Mouse (Mus musculus): ENCODE results near the gene Acod1. TPM values are rescaled to one million over a fixed set of nuclear protein-coding genes. Genes with fewer than 3 reads are reported as not detected.

Acod1 gene
- total RNA-seq (2021), result not detected

GRCm38 (mm10) chr14:103046677-103047076 is at the start of gene Acod1:
Acod1 (plus strand) TSS chr14:103046977.
- no peak for DNase-seq
- intact Hi-C loops (cut with DNase I), result no loop called here

- intact Hi-C loops (cut with DNase I), result no loop called here
- DNase-seq, result no peak
Measured at GRCm38 (mm10) chr14:103007737-103008136, 39.0 kb upstream of the Acod1 start.

- intact Hi-C loops (cut with DNase I), result loop anchor here (1.0 to 2.0 kb wide), 3 partner anchors 40 to 525 kb away; no protein-coding TSS in a partner anchor
Measured at GRCm38 (mm10) chr14:103011782-103012181, 35.0 kb upstream of the Acod1 start.

DNA sequence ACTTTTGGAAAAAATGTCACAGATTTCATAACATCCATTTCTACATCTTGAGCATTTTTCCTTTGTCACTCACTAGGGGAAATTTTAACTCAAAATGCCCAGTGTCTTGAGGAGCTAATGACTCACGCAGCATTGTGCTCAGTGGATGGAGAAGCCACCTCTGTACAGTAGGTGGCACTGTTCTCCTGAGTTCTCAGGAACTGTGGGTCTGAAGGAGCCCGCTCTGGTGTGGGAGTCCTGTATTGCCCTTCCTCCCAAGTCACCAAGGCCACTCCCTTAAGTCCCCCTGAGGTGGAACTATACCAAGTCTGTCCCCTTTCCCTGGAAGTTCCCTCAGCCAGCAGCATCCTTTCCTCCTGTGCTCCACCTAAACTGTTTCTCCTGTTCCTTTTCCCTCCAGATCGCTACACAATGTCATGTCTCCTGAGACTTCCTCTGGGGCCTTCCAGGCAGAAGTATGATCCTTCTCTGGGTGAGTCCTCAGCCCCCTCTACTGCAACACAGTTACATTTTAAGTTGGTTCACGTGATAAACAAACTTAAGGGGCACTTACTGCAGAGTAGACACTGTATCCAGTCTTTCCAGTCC is 34.1 kb upstream of the Acod1 start:
- intact Hi-C loops (cut with DNase I), result loop anchor here (1.0 to 2.0 kb wide), 3 partner anchors 39 to 524 kb away; no protein-coding TSS in a partner anchor

More at GRCm38 (mm10) chr14:103011782-103012181, 35.0 kb upstream of the Acod1 start:
- peak; percentile 26 to 46 for DNase-seq

GRCm38 (mm10) chr14:103017009-103017408 is 29.8 kb upstream of the Acod1 start:
- intact Hi-C loops (cut with DNase I), result no loop called here
- no peak for DNase-seq

More for the DNA sequence above, 34.1 kb upstream of the Acod1 start:
- peak; percentile 66 to 77 for DNase-seq

DNA sequence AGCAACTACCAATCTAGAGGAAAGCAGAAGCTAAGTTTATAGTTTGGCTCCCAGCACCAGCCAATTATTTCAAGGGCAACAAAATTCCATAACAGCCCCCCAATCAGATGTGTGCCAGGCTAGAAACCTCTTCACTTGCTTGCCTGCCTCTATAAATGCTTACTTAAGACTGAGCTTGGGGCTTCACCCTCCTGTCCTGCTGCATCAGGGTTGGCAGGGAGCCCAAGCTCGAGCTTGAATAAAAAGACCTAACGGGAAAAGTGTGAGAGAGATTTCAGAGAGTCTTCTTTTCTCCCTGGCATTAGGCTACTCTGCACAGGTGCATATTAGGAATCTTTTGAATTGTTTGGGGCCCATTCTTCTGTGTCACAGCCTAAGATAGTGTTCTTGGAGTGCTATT is 26.7 kb upstream of the Acod1 start:
- intact Hi-C loops (cut with DNase I), result no loop called here
- DNase-seq, result peak; percentile 15 to 19

DNA sequence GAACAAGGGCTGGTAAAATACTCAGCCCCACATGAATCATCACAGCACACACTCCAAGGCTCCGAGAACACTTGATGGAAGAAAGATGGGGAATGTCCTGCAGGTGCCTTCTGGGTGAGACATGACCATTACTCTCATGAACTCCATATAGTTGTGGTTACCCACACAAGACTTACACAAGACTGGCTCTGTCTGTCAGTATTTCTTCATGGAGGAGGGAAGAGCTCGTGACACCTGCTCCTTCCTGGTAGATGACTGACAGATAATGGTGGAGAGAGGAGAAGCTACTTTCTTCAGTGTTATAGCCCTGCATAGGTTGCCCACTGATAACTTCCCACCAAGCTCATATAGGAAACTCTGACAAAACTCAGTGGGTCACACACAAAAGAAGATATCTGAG is 17.6 kb upstream of the Acod1 start:
- intact Hi-C loops (cut with DNase I), result no loop called here

GRCm38 (mm10) chr14:103033271-103033823 is 13.4 kb upstream of the Acod1 start:
- intact Hi-C loops (cut with DNase I), result no loop called here
- peak; percentile 23 to 34 for DNase-seq

More for the DNA sequence above, 17.6 kb upstream of the Acod1 start:
- no peak for DNase-seq

- intact Hi-C loops (cut with DNase I), result no loop called here
- DNase-seq, result no peak
Measured at GRCm38 (mm10) chr14:103034076-103034475, 12.7 kb upstream of the Acod1 start.

DNA sequence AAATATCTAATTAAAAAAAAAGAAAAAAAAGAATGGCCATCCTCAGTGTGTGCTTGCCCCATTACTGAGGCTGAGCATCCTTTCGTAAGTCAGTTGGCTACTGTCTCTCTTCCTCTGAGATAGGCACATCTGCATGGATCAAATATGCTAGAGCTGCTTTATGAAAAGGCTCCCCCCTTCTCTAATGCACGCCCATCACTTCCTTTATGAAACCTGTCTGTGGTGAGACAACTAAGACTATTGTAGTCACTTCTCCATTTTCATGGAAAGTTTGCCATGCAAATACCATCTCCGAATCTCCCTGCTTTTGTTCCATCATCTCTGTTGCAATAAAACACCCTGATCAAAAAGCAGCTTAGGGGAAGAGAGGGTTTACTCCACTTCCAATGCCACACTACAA is 9.8 kb upstream of the Acod1 start:
- intact Hi-C loops (cut with DNase I), result no loop called here
- peak; percentile 8 to 9 for DNase-seq

DNA sequence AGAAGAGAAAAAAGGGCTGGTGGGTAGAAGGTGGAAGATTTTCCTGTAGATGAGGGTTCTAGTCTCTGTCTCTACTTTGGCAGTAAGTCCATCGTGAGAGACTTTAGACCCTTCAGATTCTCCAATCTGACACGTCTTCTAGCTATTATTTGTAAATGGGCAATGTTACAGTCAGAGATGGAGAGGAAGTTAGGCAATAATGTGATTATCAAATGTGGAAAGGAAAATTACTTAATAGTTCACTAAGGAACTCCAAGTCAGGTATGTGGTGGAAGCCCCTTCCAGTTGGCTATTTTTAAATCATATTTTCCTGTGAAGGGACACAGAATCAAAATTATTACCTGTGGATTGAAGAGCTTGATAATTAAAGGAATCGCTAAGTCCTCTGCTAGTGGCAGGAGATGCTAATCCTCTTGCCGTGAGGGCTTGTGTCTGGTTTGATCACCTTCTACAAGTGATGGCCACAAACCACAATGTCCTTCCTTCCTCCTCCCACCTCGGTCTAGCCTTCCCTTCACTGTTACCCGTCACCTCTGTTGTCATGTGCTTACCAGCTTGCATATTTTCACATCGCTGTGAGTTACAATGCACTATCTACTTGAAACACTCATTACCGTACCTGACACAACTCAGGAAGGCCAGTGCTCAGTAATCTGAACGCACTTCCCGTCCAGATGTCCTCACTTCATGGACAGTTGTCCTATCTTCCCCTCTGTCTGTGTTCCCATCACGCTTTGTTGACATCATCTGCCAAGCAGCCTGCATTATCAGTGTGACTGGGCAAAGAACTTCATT is 1.7 kb downstream of the Acod1 start:
- intact Hi-C loops (cut with DNase I), result no loop called here
- no peak for DNase-seq

GRCm38 (mm10) chr14:103051159-103051769 is 4.5 kb downstream of the Acod1 start:
- intact Hi-C loops (cut with DNase I), result loop anchor here (1.0 kb wide), 1 partner anchor 39 kb away; no protein-coding TSS in a partner anchor
- DNase-seq, result peak; percentile 78 to 86

GRCm38 (mm10) chr14:103054731-103055130 is 8.0 kb downstream of the Acod1 start:
- no peak for DNase-seq
- intact Hi-C loops (cut with DNase I), result no loop called here

DNA sequence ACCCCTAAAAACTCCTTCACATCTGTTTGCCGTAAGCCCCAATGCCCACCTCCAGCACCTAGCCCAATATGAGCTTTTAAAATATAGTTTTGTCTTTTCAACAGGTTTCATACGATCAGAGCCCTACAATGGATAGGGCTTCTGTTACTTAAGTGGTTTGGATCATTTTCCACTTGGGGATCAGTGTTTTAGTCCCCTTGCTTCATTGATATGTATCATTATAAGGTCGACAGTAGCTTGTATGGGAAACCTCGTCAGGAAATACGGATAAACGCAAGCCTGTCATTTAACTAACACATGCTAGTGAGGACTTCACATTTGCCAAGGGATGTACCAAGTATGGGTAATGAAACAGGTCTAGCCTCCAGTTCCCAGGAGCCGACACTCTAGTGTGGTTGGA is 9.8 kb downstream of the Acod1 start:
- intact Hi-C loops (cut with DNase I), result no loop called here

DNA sequence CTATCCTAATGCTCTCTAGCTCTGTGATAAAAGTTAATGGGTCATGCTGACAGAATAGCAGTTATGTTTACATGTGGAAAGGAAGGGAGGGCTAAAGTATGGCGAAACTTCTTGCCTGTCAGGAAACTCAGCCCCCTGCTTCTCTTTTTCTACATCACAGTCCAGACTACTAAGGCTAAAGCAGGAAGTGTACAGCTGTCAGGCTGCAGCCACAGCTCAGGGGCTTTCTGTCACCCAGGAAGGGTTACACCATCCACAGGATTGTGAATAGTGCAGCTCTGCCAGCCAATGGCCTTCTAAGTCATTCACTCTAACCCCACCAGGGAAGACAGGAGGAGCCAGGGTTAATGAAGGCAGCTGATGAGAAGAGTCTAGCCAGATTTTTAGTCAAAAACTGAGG is 12.2 kb downstream of the Acod1 start:
- DNase-seq, result peak in 1 of 2 experiments; percentile 9
- intact Hi-C loops (cut with DNase I), result no loop called here

More for the DNA sequence above, 9.8 kb downstream of the Acod1 start:
- no peak for DNase-seq

DNA sequence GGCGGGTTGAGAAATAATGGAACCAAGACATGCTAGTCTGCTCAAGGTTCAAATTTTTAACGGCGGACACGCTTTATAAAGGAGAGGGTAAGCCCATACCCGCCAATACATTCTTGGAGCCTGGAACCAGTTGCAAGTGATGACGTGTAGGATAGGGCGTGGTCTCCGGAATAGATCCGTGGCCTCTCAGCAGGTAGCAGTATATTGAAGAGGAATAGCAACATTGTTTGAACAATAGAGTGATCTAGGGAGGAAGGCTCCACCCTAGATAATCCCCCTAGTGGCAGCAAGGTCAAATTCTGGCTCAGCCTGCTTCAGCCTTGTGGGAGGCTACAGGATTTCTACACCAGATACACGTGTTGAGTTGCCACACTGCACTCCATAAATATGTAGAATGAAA is 12.7 kb downstream of the Acod1 start:
- intact Hi-C loops (cut with DNase I), result no loop called here
- no peak for DNase-seq

DNA sequence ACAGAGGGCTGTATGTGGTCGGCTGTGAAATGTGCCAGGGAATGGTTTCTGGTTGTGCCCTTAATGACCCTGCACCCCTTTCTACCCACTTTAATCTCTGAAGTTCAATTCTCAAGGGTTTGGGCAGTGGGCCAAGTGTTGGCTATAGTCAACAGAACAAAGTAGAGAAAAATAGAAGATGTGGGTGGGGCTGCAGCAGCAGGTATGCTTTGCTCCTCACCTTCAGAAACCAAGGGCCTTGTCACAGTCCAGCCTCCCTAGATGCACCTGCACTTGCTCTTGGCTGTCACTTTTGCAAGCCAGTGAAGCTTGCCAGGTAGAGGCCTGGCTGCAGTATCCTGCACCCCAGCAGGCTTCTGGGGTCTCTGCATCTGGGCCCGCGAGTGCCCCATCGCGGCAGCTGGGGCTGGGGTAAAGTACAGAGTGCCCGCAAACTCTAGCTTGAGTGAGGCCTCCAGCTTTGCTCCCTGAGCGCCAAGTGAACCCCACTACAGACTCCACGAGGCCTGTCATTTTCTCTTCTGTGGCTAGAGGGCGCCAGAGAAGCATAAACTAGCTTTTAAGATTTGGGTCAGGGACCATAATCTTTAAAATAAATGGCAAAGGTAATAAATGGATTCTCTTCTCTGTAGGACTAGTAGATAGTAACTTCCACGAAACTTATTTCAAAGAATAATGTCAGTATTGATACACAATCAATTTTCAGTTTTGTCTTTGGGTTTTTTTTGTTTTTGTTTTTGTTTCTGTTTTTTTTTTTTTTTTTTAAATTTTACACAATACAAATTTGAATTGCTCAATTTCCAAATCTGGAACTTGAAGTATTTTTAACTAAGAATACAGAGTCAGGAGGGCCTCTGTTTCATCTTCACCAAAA is 18.8 kb downstream of the Acod1 start:
- peak; percentile 76 to 86 for DNase-seq
- intact Hi-C loops (cut with DNase I), result loop anchor here (2.0 to 5.0 kb wide), 5 partner anchors 62 to 627 kb away; no protein-coding TSS in a partner anchor

DNA sequence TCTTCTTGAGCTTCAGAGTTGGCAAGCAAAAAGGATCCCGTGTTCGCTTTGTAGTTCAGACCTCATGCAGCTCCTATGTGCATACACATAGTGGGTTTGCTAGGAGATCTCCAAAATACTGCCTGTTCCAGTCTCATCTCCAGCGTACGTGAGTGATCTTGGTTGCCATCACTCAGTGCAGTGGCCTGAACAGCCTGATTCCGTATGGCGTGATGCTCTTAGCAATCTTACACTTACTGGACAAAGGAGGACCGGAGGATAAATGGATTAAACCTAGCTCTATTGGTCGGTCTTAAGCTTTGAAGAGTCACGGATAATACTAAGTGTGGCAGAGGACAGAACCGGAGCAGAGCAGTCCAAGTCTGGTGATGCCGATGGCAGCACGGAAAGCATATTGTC is 22.7 kb downstream of the Acod1 start:
- intact Hi-C loops (cut with DNase I), result loop anchor here (5.0 kb wide), 4 partner anchors 58 to 623 kb away; no protein-coding TSS in a partner anchor
- peak in 1 of 2 experiments; percentile 12 for DNase-seq

DNA sequence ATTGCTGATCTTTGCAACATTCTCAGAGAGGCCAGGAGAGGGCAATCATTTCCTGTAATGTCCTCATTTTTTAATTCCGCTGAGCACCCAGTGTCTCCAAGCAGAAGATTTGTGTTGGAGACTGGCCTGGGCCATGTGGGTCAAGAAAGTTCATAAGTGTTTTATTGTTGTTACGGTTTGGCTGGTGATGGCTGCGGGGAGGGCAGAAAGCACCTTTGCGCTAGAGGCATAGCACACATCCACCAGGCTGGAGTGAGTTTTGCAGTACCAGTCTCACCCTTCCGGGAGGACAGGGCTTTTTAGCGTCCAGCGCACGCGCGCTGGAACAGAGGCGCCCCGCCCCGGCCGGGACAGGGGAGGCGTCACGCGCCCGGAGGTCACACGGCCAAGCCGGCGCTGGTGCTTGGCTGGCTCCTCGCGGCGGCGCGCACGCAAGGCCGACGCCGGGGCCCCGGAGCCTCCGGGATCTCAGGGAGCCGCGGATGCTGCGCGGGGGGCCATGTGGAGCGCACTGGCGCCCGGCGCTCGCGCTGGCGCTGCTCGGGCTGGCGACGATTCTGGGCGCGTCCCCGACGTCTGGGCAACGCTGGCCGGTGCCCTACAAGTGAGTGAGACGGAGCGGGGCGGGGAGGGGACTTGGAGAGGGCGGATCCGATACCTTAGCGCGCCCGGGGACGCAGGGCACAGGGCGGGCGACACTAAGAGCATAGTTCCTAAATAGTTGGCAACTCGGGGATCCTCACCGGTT is 23.3 kb downstream of the Acod1 start, which contains the start of gene Cln5:
Gene Cln5 (plus strand): TSS at position 353 of the 748 bp plus-strand sequence.
- intact Hi-C loops (cut with DNase I), result loop anchor here (1.0 to 5.0 kb wide), 5 partner anchors 29 to 622 kb away; partner anchors contain the start of gene Fbxl3
- peak; percentile 95 to 96 for DNase-seq

Data from heart, postnatal 10 days (tissue).